In the genomic region with DNA sequence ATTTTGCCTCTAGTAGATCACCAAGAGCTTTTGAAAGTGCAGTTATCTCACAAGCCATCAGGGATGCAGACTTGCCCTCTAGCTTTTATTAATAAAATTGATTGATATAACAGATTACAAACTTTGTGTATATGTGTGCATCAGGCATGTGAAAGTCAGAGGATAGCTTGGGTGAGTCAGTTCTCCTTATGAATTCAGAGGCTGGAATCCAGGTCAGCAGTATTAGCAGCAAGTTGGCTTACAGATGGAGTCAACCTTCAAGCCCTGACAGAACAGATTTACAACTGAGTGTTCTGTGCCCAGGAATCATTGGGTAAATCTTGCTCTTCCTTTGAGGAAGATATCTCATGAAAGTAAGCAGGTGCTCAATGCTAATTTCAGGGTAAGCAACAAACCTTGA, we compare ENCODE assay signal across 8 mouse cellular contexts. TPM values are rescaled to one million over a fixed set of nuclear protein-coding genes. Genes with fewer than 3 reads are reported as not detected.
A peak's percentile ranks its signal among the peaks of the same experiment; 100 is the strongest.
DNase-seq lines count a peak whose midpoint lies in the region; ATAC-seq and TF ChIP-seq lines count a peak whose summit lies in the region.

No protein-coding gene starts in this region.

- no peak overlapping the region for H3K27ac ChIP-seq in lung, postnatal 0 days (ENCODE audit: low read length)
- peak overlapping the region; percentile 90; the same call in 1 of the 2 replicates for H3K27ac ChIP-seq in intestine, embryonic 16.5 days (ENCODE audit: low read length)
- no peak overlapping the region for H3K27ac ChIP-seq in stomach, embryonic 15.5 days

- intact Hi-C loops in left cerebral cortex, postnatal 25 days (cut with DNase I): loop anchor here (1.0 kb wide), 1 partner anchor 248 kb away; no protein-coding TSS in a partner anchor

- H3K4me3 ChIP-seq in lung, postnatal 0 days (ENCODE audit: low read depth, low read length): peak overlapping the region; percentile 63
- H3K4me3 ChIP-seq in intestine, embryonic 16.5 days (ENCODE audit: low read length): peak overlapping the region; percentile 72
- H3K4me3 ChIP-seq in stomach, embryonic 15.5 days (replicated peaks): peak overlapping the region; percentile 72

- no peaks in the 10 kb centered on the region; the same call in 1 of the 2 replicates for H3K4me1 ChIP-seq in lung, postnatal 0 days (ENCODE audit: insufficient read depth, low read depth, low read length)
- peaks cover 6% of the 10 kb centered on the region for H3K4me1 ChIP-seq in intestine, embryonic 16.5 days (ENCODE audit: control insufficient read depth, insufficient read depth, low read length)
- H3K4me1 ChIP-seq in stomach, embryonic 15.5 days: no peaks in the 10 kb centered on the region

- ATAC-seq in CD4-positive, CD25-positive, alpha-beta regulatory T cell, adult 4 months: no peak
- no peak for ATAC-seq in lung, postnatal 0 days
- ATAC-seq in intestine, embryonic 16.5 days: no peak
- ATAC-seq in stomach, embryonic 15.5 days (ENCODE audit: insufficient read depth, low FRiP score, low read depth): no peak

- DNase-seq in CD4-positive, CD25-positive, alpha-beta regulatory T cell, adult 2 months (ENCODE audit: low read depth, low spot score): peak; percentile 10
- DNase-seq in lung, postnatal 0 days (ENCODE audit: low spot score): peak; percentile 11
- no peak for DNase-seq in lung, postnatal 14 days
- no peak for DNase-seq in cerebellum, postnatal 25 days
- DNase-seq in left cerebral cortex, postnatal 25 days (ENCODE audit: low spot score in 2 of 2): no peak

- no peaks in the 10 kb centered on the region for H3K36me3 ChIP-seq in lung, postnatal 0 days (ENCODE audit: insufficient read depth, low read length)
- no peaks in the 10 kb centered on the region for H3K36me3 ChIP-seq in intestine, embryonic 16.5 days (ENCODE audit: control insufficient read depth, insufficient read depth, low read length)
- no peaks in the 10 kb centered on the region for H3K36me3 ChIP-seq in stomach, embryonic 15.5 days

- no peak for TF ChIP-seq CTCF in lung, postnatal 0 days (IDR thresholded peaks at IDR 0.05)

- H3K4me2 ChIP-seq in lung, postnatal 0 days (replicated peaks; ENCODE audit: low read depth, low read length): peak overlapping the region; percentile 65
- peak overlapping the region; percentile 61 for H3K4me2 ChIP-seq in intestine, embryonic 16.5 days (ENCODE audit: low read depth, low read length)
- peak overlapping the region; percentile 82 for H3K4me2 ChIP-seq in stomach, embryonic 15.5 days

- no peak for TF ChIP-seq EP300 in lung, postnatal 0 days (IDR thresholded peaks at IDR 0.05)

- H3K27me3 ChIP-seq in lung, postnatal 0 days (replicated peaks; ENCODE audit: insufficient read depth, low read length): no peaks in the 10 kb centered on the region
- no peaks in the 10 kb centered on the region for H3K27me3 ChIP-seq in intestine, embryonic 16.5 days (replicated peaks; ENCODE audit: control insufficient read depth, insufficient read depth, low read length)
- H3K27me3 ChIP-seq in stomach, embryonic 15.5 days (replicated peaks): no peaks in the 10 kb centered on the region

- H3K9ac ChIP-seq in lung, postnatal 0 days (replicated peaks; ENCODE audit: low read depth): 0 out of 2 replicates have a peak overlapping the region, but pooled peaks have one; percentile 54
- H3K9ac ChIP-seq in intestine, embryonic 16.5 days (ENCODE audit: low read depth, low read length): peak overlapping the region; percentile 93
- peak overlapping the region; percentile 83; the same call in 1 of the 2 replicates for H3K9ac ChIP-seq in stomach, embryonic 15.5 days

- no peaks in the 10 kb centered on the region for H3K9me3 ChIP-seq in lung, postnatal 0 days (ENCODE audit: low read length)
- H3K9me3 ChIP-seq in intestine, embryonic 16.5 days (ENCODE audit: control insufficient read depth, low read length): no peaks in the 10 kb centered on the region
- no peaks in the 10 kb centered on the region for H3K9me3 ChIP-seq in stomach, embryonic 15.5 days

RNA-seq across cellular contexts. Expression of gene Ercc6l2, which starts 0.9 kb away (rescaled TPM):
- polyA plus RNA-seq in CD4-positive, CD25-positive, alpha-beta regulatory T cell, adult 4 months (2017; shearing (Covaris generic)): 10 to 100 TPM; 19.2 to 20.9 TPM
- polyA plus RNA-seq in lung, postnatal 0 days (2015; fragmentation: Nextera tagmentation; extraction: Ambion mirVana): 11.1 and 14.8 TPM in 2 replicates
- polyA plus RNA-seq in intestine, embryonic 16.5 days (2015; fragmentation: Nextera tagmentation; extraction: Ambion mirVana): 16.0 and 18.4 TPM in 2 replicates
- 22.2 and 25.9 TPM in 2 replicates for polyA plus RNA-seq in stomach, embryonic 15.5 days (2015; fragmentation: Nextera tagmentation; extraction: Ambion mirVana)
- 10 to 100 TPM; 15.5 to 16.3 TPM for total RNA-seq in left cerebral cortex, postnatal 25 days (2021)

Comparison
In these comparisons a context has a peak if more than half of its experiments do, and no peak if none do; other contexts are left out.
1. DNase-seq: peak in CD4-positive, CD25-positive, alpha-beta regulatory T cell, adult 2 months (single experiment) and lung, postnatal 0 days (single experiment); none in lung, postnatal 14 days (single experiment), cerebellum, postnatal 25 days (0 of 2) and left cerebral cortex, postnatal 25 days (0 of 2).
2. Peak in every context shown above with its lines, with median percentiles within 50 percentile points of each other: H3K4me2 ChIP-seq, H3K4me3 ChIP-seq and H3K9ac ChIP-seq.